Mouse (Mus musculus): ENCODE data around the gene Slc2a1. TPM values are rescaled to one million over a fixed set of nuclear protein-coding genes. Genes with fewer than 3 reads are reported as not detected.

Slc2a1 gene
- polyA plus RNA-seq, 1 experiment from 2014 or later = 142 TPM

DNA sequence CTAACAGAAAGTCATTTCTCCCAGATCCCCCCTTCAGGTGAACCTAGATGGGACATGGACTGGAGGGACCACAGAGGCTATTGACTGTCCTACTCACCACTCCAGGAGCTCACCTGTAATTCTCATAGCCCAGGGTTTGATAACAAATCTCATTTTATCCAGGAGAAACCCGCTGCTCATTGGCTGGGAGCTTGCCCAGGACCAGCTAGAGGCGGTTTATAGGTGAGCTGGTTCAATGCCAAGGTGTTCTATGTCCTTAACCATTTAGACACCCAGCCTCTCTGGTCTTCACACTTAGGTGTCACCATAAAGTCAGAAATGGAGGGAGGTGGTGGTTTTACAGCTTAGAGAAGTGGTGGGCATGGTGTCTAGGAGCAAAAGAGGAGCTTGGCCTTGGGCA is 644 bp upstream of the Slc2a1 start:
- H3K9ac ChIP-seq (ENCODE audit: low read length) = peak overlapping the region; percentile 67; the same call in 1 of the 2 replicates
- peak overlapping the region; percentile 99 for H3K27ac ChIP-seq (ENCODE audit: low read length)
- peaks cover 51% of the 10 kb centered on the region for H3K4me1 ChIP-seq (ENCODE audit: control insufficient read depth, insufficient read depth, low read length)

DNA sequence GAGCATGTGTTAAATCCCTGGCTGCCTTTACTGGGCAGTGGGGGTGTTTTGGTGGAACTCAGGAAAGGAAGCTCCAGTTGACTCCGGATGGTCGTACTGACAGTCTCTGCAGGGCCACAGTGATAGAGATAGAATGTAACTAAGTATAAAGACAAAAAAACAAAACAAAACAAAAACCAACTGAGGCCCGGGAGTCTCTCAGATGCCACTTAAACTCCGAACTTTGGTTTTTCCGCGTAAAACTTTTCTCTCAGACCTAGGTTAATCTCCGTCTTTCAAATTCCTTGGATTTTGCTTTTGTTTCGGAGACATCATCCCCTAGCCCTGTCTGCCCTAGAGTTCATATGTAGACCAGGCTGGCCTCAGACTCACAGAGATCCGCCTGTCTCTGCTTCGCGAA is 1.1 kb downstream of the Slc2a1 start:
- Histone ChIP-seq H3K9ac (ENCODE audit: low read length) (peak overlapping the region; percentile 87), H3K36me3 (ENCODE audit: control insufficient read depth, insufficient read depth, low read length) (no peaks in the 10 kb centered on the region), H3K9me3 (replicated peaks; ENCODE audit: control insufficient read depth, low read length) (no peaks in the 10 kb centered on the region), H3K4me1 (ENCODE audit: control insufficient read depth, insufficient read depth, low read length) (peaks cover 56% of the 10 kb centered on the region), H3K4me3 (replicated peaks; ENCODE audit: low read length) (peak overlapping the region; percentile 85), H3K4me2 (ENCODE audit: low read depth, low read length) (peak overlapping the region; percentile 73), H3K27me3 (ENCODE audit: control insufficient read depth, insufficient read depth, low read length) (no peaks in the 10 kb centered on the region), H3K27ac (ENCODE audit: low read length) (peak overlapping the region; percentile 99)
- 13% methylated on average over 11 of the region's 11 CpGs for WGBS
- no peak for ATAC-seq (ENCODE audit: insufficient read depth, low FRiP score)

More for the DNA sequence above, 644 bp upstream of the Slc2a1 start:
- WGBS = 48% methylated on average over 2 of the region's 2 CpGs
- peak overlapping the region; percentile 73 for H3K4me2 ChIP-seq (ENCODE audit: low read depth, low read length)
- H3K4me3 ChIP-seq (replicated peaks; ENCODE audit: low read length) = peak overlapping the region; percentile 85
- no peaks in the 10 kb centered on the region for H3K27me3 ChIP-seq (ENCODE audit: control insufficient read depth, insufficient read depth, low read length)
- H3K36me3 ChIP-seq (ENCODE audit: control insufficient read depth, insufficient read depth, low read length) = no peaks in the 10 kb centered on the region
- no peak for ATAC-seq (ENCODE audit: insufficient read depth, low FRiP score)
- no peaks in the 10 kb centered on the region for H3K9me3 ChIP-seq (replicated peaks; ENCODE audit: control insufficient read depth, low read length)

DNA sequence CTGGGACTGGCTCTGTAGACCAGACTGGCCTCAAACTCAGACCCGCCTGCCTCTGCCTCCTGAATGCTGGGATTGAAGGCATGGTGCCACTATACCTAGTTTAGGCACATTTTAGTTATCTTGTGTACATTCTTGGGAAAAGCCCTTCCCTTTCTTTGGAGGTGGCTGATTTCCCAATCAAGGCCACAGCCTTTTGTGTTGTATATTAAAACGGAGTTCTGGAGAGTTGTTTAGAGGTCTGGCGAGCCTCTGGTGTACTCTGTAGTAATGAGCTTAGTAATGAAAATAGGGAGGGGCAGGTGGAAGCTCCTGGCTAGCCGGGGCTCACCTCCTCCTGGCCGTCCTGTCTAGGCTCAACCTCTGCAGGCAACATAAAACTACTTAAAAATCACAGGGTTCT is 2.0 kb downstream of the Slc2a1 start:
- 48% methylated on average over 5 of the region's 5 CpGs for WGBS
- Histone ChIP-seq H3K36me3 (ENCODE audit: control insufficient read depth, insufficient read depth, low read length) (no peaks in the 10 kb centered on the region), H3K27me3 (ENCODE audit: control insufficient read depth, insufficient read depth, low read length) (no peaks in the 10 kb centered on the region), H3K4me1 (ENCODE audit: control insufficient read depth, insufficient read depth, low read length) (peaks cover 52% of the 10 kb centered on the region), H3K9ac (ENCODE audit: low read length) (peak overlapping the region; percentile 87), H3K4me3 (replicated peaks; ENCODE audit: low read length) (peak overlapping the region; percentile 85), H3K9me3 (replicated peaks; ENCODE audit: control insufficient read depth, low read length) (no peaks in the 10 kb centered on the region), H3K4me2 (ENCODE audit: low read depth, low read length) (peak overlapping the region; percentile 73), H3K27ac (ENCODE audit: low read length) (no peak overlapping the region)
- ATAC-seq (ENCODE audit: insufficient read depth, low FRiP score) = no peak

DNA sequence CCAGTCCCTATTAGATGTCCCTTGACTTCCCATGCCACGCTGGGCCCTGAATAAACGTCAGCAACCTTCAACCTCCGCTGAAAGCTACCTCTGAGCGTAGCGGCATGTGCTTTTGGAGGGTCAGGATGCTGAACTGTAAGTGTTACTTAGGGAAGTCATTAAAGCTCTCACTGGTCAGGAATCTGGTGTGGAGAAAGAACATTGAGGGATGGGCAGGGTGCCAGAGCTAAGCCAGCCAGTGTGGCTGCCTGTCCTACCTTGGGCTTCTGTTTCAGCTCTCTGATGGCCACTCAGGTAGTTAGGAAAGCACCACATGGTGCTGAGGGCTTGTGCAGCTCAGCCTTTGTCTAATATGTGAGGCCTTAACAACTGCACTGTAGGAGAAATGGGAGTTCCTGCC is 2.9 kb downstream of the Slc2a1 start:
- Histone ChIP-seq H3K4me1 (ENCODE audit: control insufficient read depth, insufficient read depth, low read length) (peaks cover 55% of the 10 kb centered on the region), H3K4me3 (replicated peaks; ENCODE audit: low read length) (no peak overlapping the region; the same call in 1 of the 2 replicates), H3K36me3 (ENCODE audit: control insufficient read depth, insufficient read depth, low read length) (no peaks in the 10 kb centered on the region), H3K27me3 (ENCODE audit: control insufficient read depth, insufficient read depth, low read length) (no peaks in the 10 kb centered on the region), H3K27ac (ENCODE audit: low read length) (no peak overlapping the region), H3K9ac (ENCODE audit: low read length) (0 out of 2 replicates have a peak overlapping the region, but pooled peaks have one; percentile 12), H3K9me3 (replicated peaks; ENCODE audit: control insufficient read depth, low read length) (no peaks in the 10 kb centered on the region), H3K4me2 (ENCODE audit: low read depth, low read length) (peak overlapping the region; percentile 73; the same call in 1 of the 2 replicates)
- no peak for ATAC-seq (ENCODE audit: insufficient read depth, low FRiP score)
- 76% methylated on average over 5 of the region's 5 CpGs for WGBS

DNA sequence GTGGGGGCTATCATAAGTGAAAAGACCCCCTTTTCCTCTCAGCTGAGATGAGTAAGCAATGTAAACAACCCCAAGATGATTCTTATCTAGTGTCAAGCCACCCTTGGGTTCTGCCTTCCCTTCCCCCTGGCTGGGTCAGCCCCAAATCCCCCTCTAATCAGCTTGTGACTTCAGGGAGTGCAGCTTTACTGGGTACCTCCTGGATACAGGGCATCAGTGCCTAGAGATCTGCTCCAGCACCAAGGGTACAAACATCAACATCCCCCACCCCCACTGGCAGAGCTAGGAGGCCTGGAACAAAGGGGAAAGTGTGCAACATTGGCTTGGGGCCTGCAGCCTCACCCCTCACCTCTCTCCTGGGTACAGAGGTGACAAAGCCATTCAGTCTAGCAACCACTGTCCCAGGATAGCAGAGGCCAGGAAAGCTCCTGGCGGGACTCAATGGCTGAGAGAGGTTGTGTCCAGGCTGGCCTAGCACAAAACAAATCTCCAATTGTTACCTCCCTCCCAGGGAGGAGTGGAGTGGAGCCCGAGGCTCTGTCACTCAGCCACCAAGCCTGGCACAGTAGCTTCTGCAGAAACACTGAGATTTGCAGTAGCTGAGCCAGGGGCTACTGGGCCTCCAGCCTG is 3.9 kb downstream of the Slc2a1 start:
- Histone ChIP-seq H3K4me2 (ENCODE audit: low read depth, low read length) (no peak overlapping the region), H3K4me1 (ENCODE audit: control insufficient read depth, insufficient read depth, low read length) (peaks cover 60% of the 10 kb centered on the region), H3K36me3 (ENCODE audit: control insufficient read depth, insufficient read depth, low read length) (no peaks in the 10 kb centered on the region), H3K9me3 (replicated peaks; ENCODE audit: control insufficient read depth, low read length) (no peaks in the 10 kb centered on the region), H3K9ac (ENCODE audit: low read length) (no peak overlapping the region), H3K27ac (ENCODE audit: low read length) (no peak overlapping the region), H3K27me3 (ENCODE audit: control insufficient read depth, insufficient read depth, low read length) (no peaks in the 10 kb centered on the region), H3K4me3 (replicated peaks; ENCODE audit: low read length) (no peak overlapping the region)
- 51% methylated on average over 2 of the region's 2 CpGs for WGBS
- no peak for ATAC-seq (ENCODE audit: insufficient read depth, low FRiP score)

DNA sequence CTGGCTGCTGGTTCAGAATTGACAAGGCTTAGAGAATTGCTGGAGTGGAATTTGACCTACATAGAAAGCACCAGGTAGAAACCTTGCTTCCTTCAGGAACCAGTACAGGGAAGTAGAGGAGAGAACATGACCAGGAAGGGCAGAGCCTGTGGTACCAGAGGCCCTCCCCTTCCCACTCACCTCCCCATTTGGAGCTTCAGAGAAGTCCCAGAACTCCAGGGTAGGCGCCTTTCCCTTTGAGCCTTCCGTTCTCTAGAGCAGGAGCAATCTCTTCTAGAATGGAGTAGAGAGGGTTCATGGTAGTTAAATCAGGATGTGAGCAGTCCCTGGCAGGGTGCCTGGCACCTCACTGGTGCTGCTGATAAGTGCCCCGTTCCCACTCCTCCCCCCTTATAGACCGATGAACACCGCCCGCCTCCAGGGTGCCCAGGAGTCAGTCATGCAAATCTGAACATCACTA is 7.1 kb downstream of the Slc2a1 start:
- H3K4me2 ChIP-seq (ENCODE audit: low read depth, low read length) = no peak overlapping the region
- peak overlapping the region; percentile 33; the same call in 1 of the 2 replicates for H3K9ac ChIP-seq (ENCODE audit: low read length)
- no peaks in the 10 kb centered on the region for H3K9me3 ChIP-seq (replicated peaks; ENCODE audit: control insufficient read depth, low read length)
- peaks cover 48% of the 10 kb centered on the region for H3K4me1 ChIP-seq (ENCODE audit: control insufficient read depth, insufficient read depth, low read length)
- peak overlapping the region; percentile 72 for H3K27ac ChIP-seq (ENCODE audit: low read length)
- H3K4me3 ChIP-seq (replicated peaks; ENCODE audit: low read length) = no peak overlapping the region
- WGBS = 58% methylated on average over 6 of the region's 6 CpGs
- no peaks in the 10 kb centered on the region for H3K27me3 ChIP-seq (ENCODE audit: control insufficient read depth, insufficient read depth, low read length)
- ATAC-seq (ENCODE audit: insufficient read depth, low FRiP score) = peak; percentile 27; the same call in 1 of the 2 replicates
- no peaks in the 10 kb centered on the region for H3K36me3 ChIP-seq (ENCODE audit: control insufficient read depth, insufficient read depth, low read length)

DNA sequence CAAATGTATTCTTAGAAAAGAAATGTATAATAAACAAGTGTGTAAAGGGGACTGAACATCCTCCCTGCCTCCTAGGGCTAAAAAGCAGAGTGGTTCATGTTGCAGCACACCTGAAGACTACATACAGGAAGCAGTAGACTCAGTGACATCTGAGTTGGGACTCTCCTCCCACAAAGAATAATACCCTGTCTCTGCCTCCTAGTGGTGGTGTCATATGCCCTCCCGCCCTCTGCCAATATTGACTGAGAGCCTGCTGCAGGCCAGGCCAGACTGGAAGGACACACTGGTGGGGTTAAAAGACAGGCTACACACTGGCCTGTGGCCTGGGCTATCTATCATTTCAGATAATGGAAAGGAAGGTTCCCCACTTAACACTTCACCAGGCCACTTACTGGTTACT is 7.8 kb downstream of the Slc2a1 start:
- 81% methylated on average over 1 of the region's 1 CpGs for WGBS
- ATAC-seq (ENCODE audit: insufficient read depth, low FRiP score) = no peak
- Histone ChIP-seq H3K4me1 (ENCODE audit: control insufficient read depth, insufficient read depth, low read length) (peaks cover 50% of the 10 kb centered on the region), H3K27me3 (ENCODE audit: control insufficient read depth, insufficient read depth, low read length) (no peaks in the 10 kb centered on the region), H3K27ac (ENCODE audit: low read length) (peak overlapping the region; percentile 72; the same call in 1 of the 2 replicates), H3K4me3 (replicated peaks; ENCODE audit: low read length) (no peak overlapping the region), H3K4me2 (ENCODE audit: low read depth, low read length) (no peak overlapping the region), H3K36me3 (ENCODE audit: control insufficient read depth, insufficient read depth, low read length) (no peaks in the 10 kb centered on the region), H3K9me3 (replicated peaks; ENCODE audit: control insufficient read depth, low read length) (no peaks in the 10 kb centered on the region), H3K9ac (ENCODE audit: low read length) (no peak overlapping the region)

DNA sequence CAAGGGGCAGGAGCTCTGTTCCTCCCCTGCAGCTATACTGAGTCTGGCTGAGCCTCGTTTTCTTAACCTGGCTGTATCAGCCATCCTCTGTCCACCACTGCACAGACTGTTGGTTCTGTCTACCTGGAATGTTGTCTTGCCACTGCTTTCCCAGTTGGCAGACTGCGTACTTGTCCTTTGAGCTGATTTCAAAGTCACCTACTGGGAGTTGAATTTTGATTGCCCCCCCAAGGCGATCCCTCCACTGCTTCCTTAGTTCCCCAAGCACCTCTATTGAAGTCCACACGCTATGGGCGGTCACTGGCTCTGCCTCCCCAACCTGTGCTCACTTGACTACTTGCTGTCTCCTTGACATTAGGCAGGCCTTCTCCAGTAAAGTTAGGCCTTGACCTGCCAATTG is 9.1 kb downstream of the Slc2a1 start:
- 84% methylated on average over 5 of the region's 5 CpGs for WGBS
- Histone ChIP-seq H3K27me3 (ENCODE audit: control insufficient read depth, insufficient read depth, low read length) (no peaks in the 10 kb centered on the region), H3K4me3 (replicated peaks; ENCODE audit: low read length) (no peak overlapping the region), H3K9ac (ENCODE audit: low read length) (no peak overlapping the region), H3K36me3 (ENCODE audit: control insufficient read depth, insufficient read depth, low read length) (peaks cover 10% of the 10 kb centered on the region), H3K4me2 (ENCODE audit: low read depth, low read length) (no peak overlapping the region), H3K9me3 (replicated peaks; ENCODE audit: control insufficient read depth, low read length) (no peaks in the 10 kb centered on the region), H3K27ac (ENCODE audit: low read length) (peak overlapping the region; percentile 10; the same call in 1 of the 2 replicates), H3K4me1 (ENCODE audit: control insufficient read depth, insufficient read depth, low read length) (peaks cover 48% of the 10 kb centered on the region)
- no peak for ATAC-seq (ENCODE audit: insufficient read depth, low FRiP score)

DNA sequence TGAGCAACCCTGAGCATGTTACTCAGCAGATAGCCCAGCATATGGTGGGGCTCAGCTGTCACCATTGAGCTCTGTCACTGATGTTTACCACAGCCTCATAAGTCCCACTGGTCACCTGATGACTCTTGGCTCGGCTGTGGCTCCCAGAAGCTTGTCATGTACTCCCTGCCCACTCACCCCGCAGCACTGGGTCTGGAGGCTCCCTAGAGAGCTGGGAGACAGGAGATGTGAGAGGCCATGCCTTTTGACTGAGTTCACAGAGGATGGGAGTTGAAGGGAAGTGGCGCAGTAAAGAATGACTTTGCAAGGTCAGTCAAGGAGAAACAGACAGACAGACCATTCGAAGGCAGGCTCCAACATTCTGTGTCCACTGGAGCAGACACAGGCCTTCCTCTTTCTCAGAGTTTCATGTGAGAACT is 10.2 kb downstream of the Slc2a1 start:
- peaks cover 11% of the 10 kb centered on the region for H3K36me3 ChIP-seq (ENCODE audit: control insufficient read depth, insufficient read depth, low read length)
- 65% methylated on average over 4 of the region's 4 CpGs for WGBS
- peaks cover 44% of the 10 kb centered on the region for H3K4me1 ChIP-seq (ENCODE audit: control insufficient read depth, insufficient read depth, low read length)
- H3K27ac ChIP-seq (ENCODE audit: low read length) = peak overlapping the region; percentile 48; the same call in 1 of the 2 replicates
- no peak overlapping the region for H3K9ac ChIP-seq (ENCODE audit: low read length)
- H3K27me3 ChIP-seq (ENCODE audit: control insufficient read depth, insufficient read depth, low read length) = no peaks in the 10 kb centered on the region
- no peaks in the 10 kb centered on the region for H3K9me3 ChIP-seq (replicated peaks; ENCODE audit: control insufficient read depth, low read length)
- ATAC-seq (ENCODE audit: insufficient read depth, low FRiP score) = no peak
- no peak overlapping the region for H3K4me3 ChIP-seq (replicated peaks; ENCODE audit: low read length)
- H3K4me2 ChIP-seq (ENCODE audit: low read depth, low read length) = no peak overlapping the region

All from stomach, embryonic 16.5 days (tissue).